Mouse (Mus musculus): ENCODE measurements around the gene Psmd13.

The Psmd13 gene

DNA sequence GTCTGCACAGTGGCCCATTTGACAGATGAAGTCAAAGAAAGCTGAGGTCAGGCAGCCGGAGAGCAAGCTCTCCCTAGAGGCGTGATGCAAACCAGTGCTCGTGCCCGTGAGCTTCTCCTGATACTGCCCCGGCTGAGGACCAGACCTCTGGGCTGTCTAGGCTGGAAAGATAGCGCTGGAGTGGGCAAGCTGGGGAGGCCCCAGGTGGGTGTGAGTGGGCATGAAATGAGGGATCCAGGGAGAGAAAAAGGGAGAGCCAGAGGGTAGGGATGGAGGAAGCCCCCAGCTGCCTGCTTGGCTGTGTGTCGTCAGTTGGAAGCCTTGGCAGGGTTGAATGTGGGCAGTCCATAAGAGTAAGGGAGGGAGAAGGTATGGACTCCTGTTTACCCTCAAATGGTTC lies 62.5 kb downstream of the Psmd13 start:
- DNase-seq (ENCODE audit: low read depth, low spot score), result no peak

DNA sequence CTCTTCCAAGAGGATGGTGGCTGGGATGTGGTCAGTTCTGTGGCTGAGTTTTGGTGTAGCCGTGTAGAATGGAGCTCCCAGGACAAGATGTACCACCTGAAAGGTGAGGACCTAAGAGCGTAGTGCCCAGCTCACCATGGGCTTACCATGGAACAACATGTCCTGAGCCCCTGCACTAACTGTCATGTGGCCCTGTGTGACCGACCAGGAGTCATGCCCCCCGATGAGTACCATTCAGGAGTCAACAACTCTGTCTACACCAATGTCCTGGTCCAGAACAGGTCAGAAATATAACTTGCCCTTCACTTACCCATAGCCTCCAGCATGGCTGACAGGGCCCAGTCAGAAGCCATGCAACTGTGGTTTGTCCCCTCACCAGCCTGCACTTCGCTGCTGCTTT lies 63.5 kb downstream of the Psmd13 start:
- DNase-seq (ENCODE audit: low read depth, low spot score), result no peak

DNA sequence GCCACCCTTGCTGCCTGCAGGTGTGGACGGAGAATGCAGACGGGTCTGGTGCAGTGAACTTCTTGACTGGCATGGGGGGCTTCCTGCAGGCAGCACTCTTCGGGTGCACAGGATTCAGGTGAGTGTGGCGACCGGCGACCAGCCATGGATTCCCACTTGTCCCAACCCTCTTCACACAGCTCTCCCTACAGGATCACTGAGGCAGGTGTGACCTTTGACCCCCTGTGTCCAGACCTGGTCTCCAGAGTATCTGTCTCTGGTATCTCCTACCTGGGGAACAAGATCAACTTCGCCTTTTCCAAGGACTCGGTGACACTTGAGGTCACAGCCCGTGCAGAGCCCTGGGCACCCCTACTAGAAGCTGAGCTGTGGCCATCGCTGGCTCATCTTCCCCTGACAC lies 64.5 kb downstream of the Psmd13 start:
- no peak for DNase-seq (ENCODE audit: low read depth, low spot score)

DNA sequence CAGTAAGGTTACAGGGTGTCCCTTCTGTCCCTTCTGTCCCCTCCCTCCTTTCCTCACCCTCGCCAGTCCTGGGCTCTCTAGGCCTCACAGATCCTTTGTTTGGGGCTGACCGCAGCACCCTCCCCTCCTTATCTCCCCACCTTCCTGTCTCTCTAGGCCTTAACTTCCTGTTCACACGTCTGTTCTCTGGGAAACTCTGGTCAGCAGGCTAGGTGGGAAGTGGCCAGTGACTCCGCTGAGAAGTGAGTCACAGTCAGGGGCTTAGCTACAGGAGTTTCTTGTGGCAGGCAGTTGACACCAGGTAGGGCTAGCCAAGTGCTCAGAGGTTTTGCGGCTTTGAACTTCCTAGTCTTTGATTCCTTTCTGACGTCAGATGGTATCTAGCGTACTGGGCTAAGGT lies 65.2 kb downstream of the Psmd13 start:
- DNase-seq (ENCODE audit: low read depth, low spot score), result no peak

DNA sequence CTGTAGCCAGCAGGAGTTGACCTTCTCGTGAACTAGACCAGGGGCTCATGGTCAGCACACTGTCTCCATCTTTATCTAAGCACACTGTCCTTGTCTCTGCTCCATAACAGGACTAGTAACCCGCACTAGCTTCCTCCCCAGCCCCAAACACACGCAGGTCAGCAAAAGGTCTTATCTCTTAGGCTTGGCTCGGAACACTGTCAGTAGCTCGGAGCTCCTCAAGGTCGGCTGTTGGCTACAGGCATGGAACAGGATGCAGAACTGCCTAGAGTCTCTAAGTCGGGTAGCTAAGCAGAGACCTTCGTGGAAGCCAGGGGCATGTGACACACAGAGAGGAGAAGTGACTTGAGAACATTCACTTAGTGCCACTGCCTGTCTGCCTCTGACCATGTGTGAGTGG lies 66.4 kb downstream of the Psmd13 start:
- DNase-seq (ENCODE audit: low read depth, low spot score), result no peak
